Comparison of ENCODE assay signal across 9 mouse cellular contexts in the genomic region with DNA sequence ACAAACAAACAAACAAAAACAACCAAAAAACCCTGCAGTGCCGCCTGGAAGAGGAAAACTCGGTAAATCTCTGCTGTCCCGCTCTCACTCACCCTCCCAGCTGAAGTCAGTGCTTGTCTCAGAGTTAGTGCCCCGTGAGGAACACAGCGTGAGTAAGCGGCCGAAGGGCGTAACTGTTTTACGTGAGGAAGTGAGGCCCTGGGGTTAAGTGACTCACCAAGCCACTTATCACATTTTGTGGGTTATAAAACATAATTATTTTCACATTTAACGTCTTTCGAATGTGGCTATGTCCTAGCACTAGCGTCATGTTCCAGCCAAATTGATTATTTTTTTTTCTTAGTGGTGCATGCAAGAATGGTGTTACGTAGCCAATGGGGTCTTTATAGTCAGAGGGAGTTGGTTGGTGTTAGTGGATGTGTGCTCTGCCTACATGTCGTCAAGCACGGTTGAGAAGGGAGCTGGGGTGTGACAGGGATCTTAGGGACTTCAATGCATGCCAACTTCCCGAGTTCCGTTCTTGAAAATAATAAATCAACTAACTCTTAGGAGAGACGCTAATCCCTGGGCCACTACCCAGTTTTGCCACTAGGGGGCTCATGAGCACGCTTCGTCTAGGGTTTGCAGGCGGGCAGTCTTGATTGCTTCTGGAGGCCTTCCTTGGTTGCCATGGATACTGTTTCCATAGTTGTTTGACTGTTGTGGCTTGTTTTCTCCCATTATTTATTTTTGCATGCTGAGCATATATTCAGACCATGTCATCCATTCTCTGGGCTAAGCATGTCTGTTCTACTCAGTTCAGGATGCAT. TPM values are rescaled to one million over a fixed set of nuclear protein-coding genes. Genes with fewer than 3 reads are reported as not detected.
DNase-seq lines count a peak whose midpoint lies in the region; ATAC-seq lines count a peak whose summit lies in the region.
"Had no signal": no experiment of that assay in that cellular context is flagged by ENCODE, and none has a peak within 500 bp of the region (broad histone marks: within the 10 kb centered on the region; RNA-seq: fewer than 3 reads in every experiment).

No protein-coding gene starts in this region.

- H3K36me3 ChIP-seq in forebrain, embryonic 10.5 days (replicated peaks) = no peaks in the 10 kb centered on the region
- no peaks in the 10 kb centered on the region for H3K36me3 ChIP-seq in lung, embryonic 15.5 days

- no peak overlapping the region for H3K4me3 ChIP-seq in forebrain, embryonic 10.5 days
- no peak overlapping the region for H3K4me3 ChIP-seq in lung, embryonic 15.5 days

- H3K4me2 ChIP-seq in lung, embryonic 15.5 days = peak overlapping the region; percentile 5; the same call in 1 of the 2 replicates

- H3K9me3 ChIP-seq in forebrain, embryonic 10.5 days = peaks cover 4% of the 10 kb centered on the region; the same call in 1 of the 2 replicates
- H3K9me3 ChIP-seq in lung, embryonic 15.5 days = no peaks in the 10 kb centered on the region

- H3K9ac ChIP-seq in lung, embryonic 15.5 days = no peak overlapping the region

- no peak overlapping the region for H3K27ac ChIP-seq in forebrain, embryonic 10.5 days
- no peak overlapping the region for H3K27ac ChIP-seq in lung, embryonic 15.5 days
- H3K27ac ChIP-seq: macrophage had no signal

- peaks cover 8% of the 10 kb centered on the region for H3K4me1 ChIP-seq in forebrain, embryonic 10.5 days
- H3K4me1 ChIP-seq in lung, embryonic 15.5 days = no peaks in the 10 kb centered on the region

- ATAC-seq in lung, embryonic 15.5 days (ENCODE audit: borderline replicate concordance, extremely low read depth, low FRiP score, low TSS enrichment) = no peak

- peak; percentile 92 for DNase-seq in ES-CJ7 (ENCODE audit: low read depth, low spot score)
- peak; percentile 71 for DNase-seq in c-Kit-positive CD71-negative TER-119-negative erythroid progenitor cells, embryonic 14.5 days (ENCODE audit: low read depth)
- peak; percentile 77 for DNase-seq in forebrain, embryonic 10.5 days (ENCODE audit: extremely low spot score, low spot score)
- DNase-seq in heart, postnatal 36 days = peak; percentile 68 to 80
- DNase-seq in layer of hippocampus, adult 11-12 months (ENCODE audit: low spot score) = peak; percentile 81
- peak; percentile 30 for DNase-seq in ovary, adult 18-20 months (ENCODE audit: low spot score)
- DNase-seq in thymus, postnatal 14 days = peak; percentile 73

- intact Hi-C loops in heart, postnatal 36 days (cut with DNase I) = no loop called here

- no peaks in the 10 kb centered on the region for H3K27me3 ChIP-seq in forebrain, embryonic 10.5 days (ENCODE audit: poor library complexity, severe bottlenecking)
- H3K27me3 ChIP-seq in lung, embryonic 15.5 days = no peaks in the 10 kb centered on the region

- 67% methylated on average over 21 of the region's 21 CpGs for WGBS in forebrain, embryonic 10.5 days
- WGBS in lung, embryonic 15.5 days = 39% methylated on average over 21 of the region's 21 CpGs

RNA-seq across cellular contexts. Expression of gene Sfta2, which starts 10.7 kb away (rescaled TPM):
- polyA plus RNA-seq in forebrain, embryonic 10.5 days (2016; fragmentation: Nextera tagmentation; extraction: Ambion mirVana) = not detected in 2 replicates
- not detected for total RNA-seq in heart, postnatal 36 days (2021)
- 111 and 121 TPM in 2 replicates for polyA plus RNA-seq in lung, embryonic 15.5 days (2015; fragmentation: Nextera tagmentation; extraction: Ambion mirVana)
- polyA plus RNA-seq: macrophage had no signal

RNA-seq across cellular contexts. Expression of gene 2300002M23Rik, which starts 23.4 kb away (rescaled TPM):
- not detected in 2 replicates for polyA plus RNA-seq in forebrain, embryonic 10.5 days (2016; fragmentation: Nextera tagmentation; extraction: Ambion mirVana)
- not detected for total RNA-seq in heart, postnatal 36 days (2021)
- 0.30 TPM in 1 of 2 replicates, not detected in the other for polyA plus RNA-seq in lung, embryonic 15.5 days (2015; fragmentation: Nextera tagmentation; extraction: Ambion mirVana)
- polyA plus RNA-seq: macrophage had no signal

RNA-seq across cellular contexts. Expression of gene Gm9573, which starts 35.8 kb away (rescaled TPM):
- not detected in 2 replicates for polyA plus RNA-seq in forebrain, embryonic 10.5 days (2016; fragmentation: Nextera tagmentation; extraction: Ambion mirVana)
- total RNA-seq in heart, postnatal 36 days (2021) = not detected
- not detected in 2 replicates for polyA plus RNA-seq in lung, embryonic 15.5 days (2015; fragmentation: Nextera tagmentation; extraction: Ambion mirVana)
- polyA plus RNA-seq: macrophage had no signal

RNA-seq across cellular contexts. Expression of gene Cdsn, which starts 38.7 kb away (rescaled TPM):
- not detected in 2 replicates for polyA plus RNA-seq in forebrain, embryonic 10.5 days (2016; fragmentation: Nextera tagmentation; extraction: Ambion mirVana)
- under 1 TPM; 0.19 to 0.39 TPM for total RNA-seq in heart, postnatal 36 days (2021)
- polyA plus RNA-seq in lung, embryonic 15.5 days (2015; fragmentation: Nextera tagmentation; extraction: Ambion mirVana) = 0.08 TPM in 1 of 2 replicates, not detected in the other
- polyA plus RNA-seq: macrophage had no signal

RNA-seq across cellular contexts. Expression of gene Mucl3, which starts 52.9 kb away (rescaled TPM):
- 0.12 and 0.14 TPM in 2 replicates for polyA plus RNA-seq in forebrain, embryonic 10.5 days (2016; fragmentation: Nextera tagmentation; extraction: Ambion mirVana)
- total RNA-seq in heart, postnatal 36 days (2021) = not detected
- polyA plus RNA-seq in lung, embryonic 15.5 days (2015; fragmentation: Nextera tagmentation; extraction: Ambion mirVana) = 1.2 and 1.3 TPM in 2 replicates
- polyA plus RNA-seq: macrophage had no signal

Comparison
In these comparisons a context has a peak if more than half of its experiments do, and no peak if none do; other contexts are left out.
1. DNase-seq: peak in every context shown above with its lines; median percentile 92 in ES-CJ7; 81 in layer of hippocampus, adult 11-12 months; 77 in forebrain, embryonic 10.5 days; 74 in heart, postnatal 36 days; 73 in thymus, postnatal 14 days; 71 in c-Kit-positive CD71-negative TER-119-negative erythroid progenitor cells, embryonic 14.5 days; 30 in ovary, adult 18-20 months.
2. RNA of gene Sfta2, which starts 10.7 kb away (polyA plus RNA-seq): 111 to 121 TPM in lung, embryonic 15.5 days; not detected in forebrain, embryonic 10.5 days; every median in the first group is over 100 times any median in the second.